Mouse (Mus musculus) CH12.LX (cell line): Measurements from ENCODE around the gene Pik3c2g. TPM values are rescaled to one million over a fixed set of nuclear protein-coding genes. Genes with fewer than 3 reads are reported as not detected.

Source experiments
- DNase-seq: peaks from one replicate; pipeline ENCODE4 v3.0.0-alpha.2; 2013; ENCODE audit errors: extremely low read depth
- H3K27ac ChIP-seq: 2 replicates; pipeline ENCODE4 v1.5.1; 2012; ENCODE audit warnings: low read depth, mild to moderate bottlenecking, control low read depth, moderate library complexity; ENCODE audit not compliant: insufficient read depth
- H3K27me3 ChIP-seq: replicated peaks from 2 replicates; pipeline ENCODE3; 2012; ENCODE audit warnings: inconsistent platforms
- H3K36me3 ChIP-seq, 2 experiments: replicated peaks in 1 of 2; 2 replicates each; pipeline versions ENCODE3 to v1.6.1; 2012; ENCODE audit warnings: inconsistent platforms in 1 of 2, low read length in 1 of 2, mild to moderate bottlenecking in 1 of 2, mixed read lengths in 1 of 2, moderate library complexity in 1 of 2; ENCODE audit not compliant: control insufficient read depth in 1 of 2, insufficient read depth in 1 of 2
- H3K4me1 ChIP-seq, 2 experiments: 2 replicates each; pipeline ENCODE4 v1.6.1; 2012; ENCODE audit warnings: inconsistent platforms in 1 of 2, moderate library complexity in 1 of 2; ENCODE audit not compliant: insufficient read depth in 2 of 2, control insufficient read depth in 1 of 2
- H3K4me2 ChIP-seq: 2 replicates; pipeline ENCODE4 v1.6.1; 2012; ENCODE audit warnings: low read depth, mild to moderate bottlenecking, control low read depth; ENCODE audit not compliant: poor library complexity, insufficient read depth, severe bottlenecking
- H3K4me3 ChIP-seq, 3 experiments: fragments of 150-350 bp in 1 of 3; sonication (generic) in 1 of 3; replicated peaks in 1 of 3; 2 replicates each; pipeline versions ENCODE3 to v1.5.1; 2011 to 2012; ENCODE audit warnings: low read depth in 2 of 3, low read length in 2 of 3, mild to moderate bottlenecking in 2 of 3, moderate library complexity in 2 of 3, control low read depth in 1 of 3, improper control_type of control experiment in 1 of 3, inconsistent platforms in 1 of 3, mixed read lengths in 1 of 3; ENCODE audit not compliant: poor library complexity in 1 of 3
- H3K79me2 ChIP-seq: replicated peaks from 2 replicates; pipeline ENCODE4 v1.6.1; 2012; ENCODE audit warnings: mild to moderate bottlenecking, moderate library complexity; ENCODE audit not compliant: control insufficient read depth, poor library complexity, insufficient read depth, severe bottlenecking; ENCODE audit errors: extremely low read depth
- H3K9ac ChIP-seq: 2 replicates; pipeline ENCODE4 v1.6.1; 2012; ENCODE audit warnings: low read depth, mild to moderate bottlenecking, control low read depth, moderate library complexity; ENCODE audit not compliant: insufficient read depth
- H3K9me3 ChIP-seq: replicated peaks from 2 replicates; pipeline ENCODE3; 2012; ENCODE audit warnings: low read length, inconsistent platforms, mixed read lengths
- BHLHE40 ChIP-seq: IDR thresholded peaks from 2 replicates; pipeline ENCODE4 v1.6.1; 2011; ENCODE audit warnings: mild to moderate bottlenecking, low read depth, low read length, improper control_type of control experiment
- E2F4 ChIP-seq: IDR thresholded peaks from 2 replicates; pipeline ENCODE4 v1.6.1; 2011; ENCODE audit warnings: low read depth, low read length, improper control_type of control experiment; ENCODE audit not compliant: insufficient replicate concordance
- ETS1 ChIP-seq: conservative IDR thresholded peaks from 2 replicates; pipeline ENCODE4 v1.6.1; 2012; ENCODE audit warnings: low read depth, mild to moderate bottlenecking, inconsistent platforms, low read length, improper control_type of control experiment, moderate library complexity
- GABPA ChIP-seq: IDR thresholded peaks from 2 replicates; pipeline ENCODE4 v1.6.1; 2012; ENCODE audit warnings: low read depth, low read length, improper control_type of control experiment, inconsistent platforms; ENCODE audit not compliant: insufficient replicate concordance
- IRF4 ChIP-seq: IDR thresholded peaks from 2 replicates; pipeline ENCODE4 v1.6.1; 2014; ENCODE audit warnings: low read depth, mild to moderate bottlenecking, inconsistent platforms, low read length, improper control_type of control experiment
- MAFK ChIP-seq: IDR thresholded peaks from 2 replicates; pipeline ENCODE4 v1.6.1; 2011; ENCODE audit warnings: low read length, improper control_type of control experiment; ENCODE audit not compliant: insufficient replicate concordance
- MAZ ChIP-seq: IDR thresholded peaks from 2 replicates; pipeline ENCODE4 v1.6.1; 2012; ENCODE audit warnings: low read depth, mild to moderate bottlenecking, inconsistent platforms, low read length, improper control_type of control experiment, moderate library complexity
- MXI1 ChIP-seq: IDR thresholded peaks from 2 replicates; pipeline ENCODE4 v1.6.1; 2011; ENCODE audit warnings: mild to moderate bottlenecking, low read depth, low read length, improper control_type of control experiment
- NELFE ChIP-seq: IDR thresholded peaks from 2 replicates; pipeline ENCODE4 v1.6.1; 2011; ENCODE audit warnings: low read depth, low read length, improper control_type of control experiment
- NRF1 ChIP-seq: IDR thresholded peaks from 2 replicates; pipeline ENCODE4 v1.6.1; 2014; ENCODE audit warnings: low read depth, mild to moderate bottlenecking, inconsistent platforms, low read length, improper control_type of control experiment, moderate library complexity
- RAD21 ChIP-seq: IDR thresholded peaks from 2 replicates; pipeline ENCODE4 v1.6.1; 2011; ENCODE audit warnings: low read depth, mild to moderate bottlenecking, low read length, improper control_type of control experiment, moderate library complexity
- RCOR1 ChIP-seq: conservative IDR thresholded peaks from 2 replicates; pipeline ENCODE4 v1.6.1; 2012; ENCODE audit warnings: low read depth, mild to moderate bottlenecking, inconsistent platforms, low read length, improper control_type of control experiment
- TBP ChIP-seq: conservative IDR thresholded peaks from 2 replicates; pipeline ENCODE4 v1.6.1; 2011; ENCODE audit warnings: low read depth, low read length, improper control_type of control experiment
- TCF12 ChIP-seq: IDR thresholded peaks from 2 replicates; pipeline ENCODE4 v1.6.1; 2014; ENCODE audit warnings: low read depth, mild to moderate bottlenecking, inconsistent platforms, low read length, improper control_type of control experiment
- UBTF ChIP-seq: IDR thresholded peaks from 2 replicates; pipeline ENCODE4 v1.6.1; 2012; ENCODE audit warnings: low read depth, mild to moderate bottlenecking, inconsistent platforms, low read length, improper control_type of control experiment, moderate library complexity
- USF1 ChIP-seq: IDR thresholded peaks from 2 replicates; pipeline ENCODE4 v1.6.1; 2014; ENCODE audit warnings: low read depth, mild to moderate bottlenecking, inconsistent platforms, low read length, improper control_type of control experiment
- USF2 ChIP-seq: conservative IDR thresholded peaks from 2 replicates; pipeline ENCODE4 v1.6.1; 2011; ENCODE audit warnings: low read depth, low read length, improper control_type of control experiment
- ZC3H11A ChIP-seq: IDR thresholded peaks from 2 replicates; pipeline ENCODE4 v1.6.1; 2012; ENCODE audit warnings: low read depth, mild to moderate bottlenecking, inconsistent platforms, low read length, improper control_type of control experiment
- ZMIZ1 ChIP-seq: IDR thresholded peaks from 2 replicates; pipeline ENCODE4 v1.6.1; 2012; ENCODE audit warnings: low read depth, mild to moderate bottlenecking, inconsistent platforms, low read length, improper control_type of control experiment
- ZNF384 ChIP-seq: IDR thresholded peaks from 2 replicates; pipeline ENCODE4 v1.6.1; 2012; ENCODE audit warnings: low read depth, low read length, improper control_type of control experiment, inconsistent platforms
- dilution Hi-C: fragments of 300-500 bp; cut with MboI; formaldehyde crosslinking; loops from 2 replicates; pipeline ENCODE4 v1.14.3; 2020; ENCODE audit warnings: low sequenced_read_pairs; ENCODE audit not compliant: extremely low pct_unique_long_range_greater_than_20kb, extremely low pct_ligation_motif_present
- in situ Hi-C: fragments of 300-500 bp; cut with MboI; formaldehyde crosslinking; loops from 3 replicates; pipeline ENCODE4 v1.14.3; 2019; ENCODE audit warnings: low sequenced_read_pairs, low pct_ligation_motif_present, low pct_unique_long_range_greater_than_20kb, mixed read lengths
- polyA plus RNA-seq: library from polyadenylated mRNA; unstranded; fragments of >175 nt; gene quantifications from 2 replicates; pipeline ENCODE4 v1.2.1, GENCODE M21; 2012; ENCODE audit warnings: low read depth; ENCODE audit not compliant: insufficient read length
- total RNA-seq, 2 experiments: library from RNA; depleted of rRNA; stranded (reverse); fragments of 300-350 nt in 1 of 2; fragments of >200 nt in 1 of 2; gene quantifications; 2 replicates each; pipeline ENCODE4 v1.2.3; 2012 to 2014

Pik3c2g gene
- total and polyA plus RNA-seq, 3 experiments: not detected

DNA sequence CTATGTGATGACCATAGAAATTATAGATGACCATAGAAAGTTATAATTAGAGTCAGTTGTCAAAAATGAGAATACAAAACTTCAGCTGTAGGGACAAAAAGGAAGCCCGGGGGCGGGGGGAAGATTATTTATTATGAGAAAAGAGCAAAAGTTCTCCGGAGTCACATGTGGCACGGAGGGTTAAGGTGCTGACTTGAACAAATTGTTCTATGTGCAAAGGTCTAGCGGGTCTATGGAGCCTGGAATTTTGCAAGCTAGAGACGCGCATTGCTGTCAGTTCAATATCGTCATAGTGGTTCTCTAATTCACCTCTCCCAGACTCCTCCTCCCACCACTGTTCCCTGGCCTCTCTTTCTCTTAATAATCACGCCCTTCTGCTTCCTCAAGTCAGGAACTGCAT lies 2.8 kb downstream of the Pik3c2g start:
- in situ Hi-C loops: no loop called here
- no peak for DNase-seq

DNA sequence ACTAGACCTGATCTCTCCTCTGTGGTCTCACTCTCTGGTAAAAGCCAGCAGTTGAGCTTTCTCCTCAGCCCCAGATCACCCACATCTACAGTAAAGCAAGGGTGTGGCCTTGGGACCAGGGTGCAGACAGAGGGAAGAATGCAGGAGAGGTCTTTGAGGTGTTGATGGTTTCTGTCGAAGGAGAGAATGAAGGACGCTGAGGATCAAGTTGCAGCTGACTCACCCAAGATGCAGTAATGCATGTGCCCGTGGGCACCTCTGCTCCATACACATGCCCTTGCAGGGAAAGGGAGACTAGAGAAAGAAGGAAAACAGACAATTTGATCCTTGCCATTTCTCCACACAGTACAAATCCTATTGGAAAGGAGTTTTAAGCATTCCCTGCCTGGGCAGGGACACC lies 5.1 kb downstream of the Pik3c2g start:
- no peak for TF ChIP-seq USF2
- TF ChIP-seq TCF12: no peak
- no peak for TF ChIP-seq ZMIZ1
- no peak for TF ChIP-seq NELFE
- TF ChIP-seq, all 38 proteins: peak for 0
- no peak for DNase-seq
- Histone ChIP-seq H3K9me3 (peaks cover 60% of the 10 kb centered on the region), H3K27me3 (no peaks in the 10 kb centered on the region), H3K4me1 (no peaks in the 10 kb centered on the region), H3K4me3 (no peak overlapping the region), H3K9ac (no peak overlapping the region), H3K36me3 (no peaks in the 10 kb centered on the region), H3K27ac (no peak overlapping the region), H3K4me2 (no peak overlapping the region), H3K79me2 (no peaks in the 10 kb centered on the region)
- dilution Hi-C loops (no loop called here), in situ Hi-C loops (no loop called here)

More for the DNA sequence above, 2.8 kb downstream of the Pik3c2g start:
- Histone ChIP-seq H3K79me2 (no peaks in the 10 kb centered on the region), H3K9me3 (peaks cover 55% of the 10 kb centered on the region), H3K4me3 (no peak overlapping the region), H3K27ac (no peak overlapping the region), H3K9ac (no peak overlapping the region), H3K27me3 (no peaks in the 10 kb centered on the region), H3K4me2 (no peak overlapping the region), H3K4me1 (no peaks in the 10 kb centered on the region), H3K36me3 (no peaks in the 10 kb centered on the region)
- dilution Hi-C loops: no loop called here
- TF ChIP-seq TBP: no peak
- no peak for TF ChIP-seq ZNF384
- TF ChIP-seq RCOR1: no peak
- no peak for TF ChIP-seq ETS1
- TF ChIP-seq BHLHE40: no peak
- no peak for TF ChIP-seq UBTF
- no peak for TF ChIP-seq MAFK
- TF ChIP-seq MXI1: no peak
- no peak for TF ChIP-seq IRF4
- TF ChIP-seq ZC3H11A: no peak
- no peak for TF ChIP-seq RAD21
- no peak for TF ChIP-seq GABPA
- TF ChIP-seq NRF1: no peak
- TF ChIP-seq E2F4: no peak
- no peak for TF ChIP-seq USF1
- TF ChIP-seq MAZ: no peak
